Mouse (Mus musculus): Measurements from ENCODE around the gene Ceacam18. TPM values are rescaled to one million over a fixed set of nuclear protein-coding genes. Genes with fewer than 3 reads are reported as not detected.

Ceacam18 gene
- polyA plus RNA-seq, 1 experiment from 2014 or later, result not detected

Other genes starting within 250 kb of the Ceacam18 start
- gene Siglecg, start 226.5 kb upstream of the Ceacam18 start, polyA plus RNA-seq (2014; fragmentation: Nextera tagmentation; extraction: Ambion mirVana), result 0.09 TPM in 1 of 2 replicates, not detected in the other
- not detected in 2 replicates for gene Lim2, start 207.0 kb upstream of the Ceacam18 start, polyA plus RNA-seq (2014; fragmentation: Nextera tagmentation; extraction: Ambion mirVana)
- gene Nkg7, start 197.6 kb upstream of the Ceacam18 start, polyA plus RNA-seq (2014; fragmentation: Nextera tagmentation; extraction: Ambion mirVana), result 0.67 TPM in 1 of 2 replicates, not detected in the other
- not detected in 2 replicates for gene Cldnd2, start 193.9 kb upstream of the Ceacam18 start, polyA plus RNA-seq (2014; fragmentation: Nextera tagmentation; extraction: Ambion mirVana)
- 243 and 251 TPM in 2 replicates for gene Etfb, start 190.6 kb upstream of the Ceacam18 start, polyA plus RNA-seq (2014; fragmentation: Nextera tagmentation; extraction: Ambion mirVana)
- gene Gm45233, start 190.6 kb upstream of the Ceacam18 start, polyA plus RNA-seq (2014; fragmentation: Nextera tagmentation; extraction: Ambion mirVana), result 0.31 TPM in 1 of 2 replicates, not detected in the other
- 1.4 and 2.0 TPM in 2 replicates for gene Vsig10l, start 171.6 kb upstream of the Ceacam18 start, polyA plus RNA-seq (2014; fragmentation: Nextera tagmentation; extraction: Ambion mirVana)
- 0.79 and 1.2 TPM in 2 replicates for gene Iglon5, start 144.6 kb upstream of the Ceacam18 start, polyA plus RNA-seq (2014; fragmentation: Nextera tagmentation; extraction: Ambion mirVana)
- gene 4931406B18Rik, start 128.8 kb upstream of the Ceacam18 start, polyA plus RNA-seq (2014; fragmentation: Nextera tagmentation; extraction: Ambion mirVana), result not detected in 2 replicates
- 0.98 and 1.2 TPM in 2 replicates for gene Cd33, start 90.3 kb upstream of the Ceacam18 start, polyA plus RNA-seq (2014; fragmentation: Nextera tagmentation; extraction: Ambion mirVana)
- 5.1 and 5.9 TPM in 2 replicates for gene Zfp658, start 72.5 kb upstream of the Ceacam18 start, polyA plus RNA-seq (2014; fragmentation: Nextera tagmentation; extraction: Ambion mirVana)
- 17.0 and 20.5 TPM in 2 replicates for gene Zfp719, start 55.1 kb upstream of the Ceacam18 start, polyA plus RNA-seq (2014; fragmentation: Nextera tagmentation; extraction: Ambion mirVana)
- 0.79 and 1.1 TPM in 2 replicates for gene Zfp819, start 27.5 kb upstream of the Ceacam18 start, polyA plus RNA-seq (2014; fragmentation: Nextera tagmentation; extraction: Ambion mirVana)
- 0.17 and 0.33 TPM in 2 replicates for gene Siglece, start 25.5 kb downstream of the Ceacam18 start, polyA plus RNA-seq (2014; fragmentation: Nextera tagmentation; extraction: Ambion mirVana)
- 10.5 and 10.8 TPM in 2 replicates for gene Ctu1, start 37.3 kb downstream of the Ceacam18 start, polyA plus RNA-seq (2014; fragmentation: Nextera tagmentation; extraction: Ambion mirVana)
- not detected in 2 replicates for gene Klk14, start 55.7 kb downstream of the Ceacam18 start, polyA plus RNA-seq (2014; fragmentation: Nextera tagmentation; extraction: Ambion mirVana)
- 0.48 and 1.0 TPM in 2 replicates for gene Klk13, start 77.9 kb downstream of the Ceacam18 start, polyA plus RNA-seq (2014; fragmentation: Nextera tagmentation; extraction: Ambion mirVana)
- gene Klk12, start 134.2 kb downstream of the Ceacam18 start, polyA plus RNA-seq (2014; fragmentation: Nextera tagmentation; extraction: Ambion mirVana), result not detected in 2 replicates
- gene Klk11, start 139.9 kb downstream of the Ceacam18 start, polyA plus RNA-seq (2014; fragmentation: Nextera tagmentation; extraction: Ambion mirVana), result not detected in 2 replicates
- 0.15 TPM in 1 of 2 replicates, not detected in the other for gene Klk10, start 146.3 kb downstream of the Ceacam18 start, polyA plus RNA-seq (2014; fragmentation: Nextera tagmentation; extraction: Ambion mirVana)
- not detected in 2 replicates for gene Klk9, start 157.2 kb downstream of the Ceacam18 start, polyA plus RNA-seq (2014; fragmentation: Nextera tagmentation; extraction: Ambion mirVana)
- gene Klk8, start 162.9 kb downstream of the Ceacam18 start, polyA plus RNA-seq (2014; fragmentation: Nextera tagmentation; extraction: Ambion mirVana), result 15.8 and 16.1 TPM in 2 replicates
- gene Klk7, start 176.6 kb downstream of the Ceacam18 start, polyA plus RNA-seq (2014; fragmentation: Nextera tagmentation; extraction: Ambion mirVana), result 0.23 TPM in 1 of 2 replicates, not detected in the other
- gene Klk6, start 189.8 kb downstream of the Ceacam18 start, polyA plus RNA-seq (2014; fragmentation: Nextera tagmentation; extraction: Ambion mirVana), result 0.24 TPM in 1 of 2 replicates, not detected in the other
- gene Klk5, start 207.3 kb downstream of the Ceacam18 start, polyA plus RNA-seq (2014; fragmentation: Nextera tagmentation; extraction: Ambion mirVana), result not detected in 2 replicates
- gene Klk4, start 246.5 kb downstream of the Ceacam18 start, polyA plus RNA-seq (2014; fragmentation: Nextera tagmentation; extraction: Ambion mirVana), result 0.16 TPM in 2 replicates